Mouse (Mus musculus) forebrain, embryonic 11.5 days (tissue): ENCODE data around the gene Cbs. TPM values are rescaled to one million over a fixed set of nuclear protein-coding genes. Genes with fewer than 3 reads are reported as not detected.

ENCODE experiments used
- ATAC-seq: fragments of 200-750 bp; cut with Nextera tagmentation; replicated peaks from 2 replicates; pipeline ENCODE4 v1.8.0; 2017; ENCODE audit warnings: moderate TSS enrichment; ENCODE audit not compliant: low FRiP score
- DNase-seq: peaks from one replicate; pipeline ENCODE4 v3.0.0-alpha.2; 2017; ENCODE audit warnings: low spot score
- H3K27ac ChIP-seq: fragments of 300-500 bp; sonication (generic); 2 replicates; pipeline ENCODE4 v1.5.1; 2014; ENCODE audit warnings: low read depth, low read length
- H3K27me3 ChIP-seq: fragments of 300-500 bp; sonication (generic); 2 replicates; pipeline ENCODE4 v1.6.1; 2014; ENCODE audit warnings: mild to moderate bottlenecking, low read length, mixed read lengths; ENCODE audit not compliant: control insufficient read depth, insufficient read depth
- H3K36me3 ChIP-seq: fragments of 300-500 bp; sonication (generic); 2 replicates; pipeline ENCODE4 v1.6.1; 2014; ENCODE audit warnings: mild to moderate bottlenecking, low read length, moderate library complexity, mixed read lengths; ENCODE audit not compliant: control insufficient read depth, insufficient read depth
- H3K4me1 ChIP-seq: fragments of 300-500 bp; sonication (generic); replicated peaks from 2 replicates; pipeline ENCODE4 v1.6.1; 2014; ENCODE audit warnings: low read length, mixed read lengths; ENCODE audit not compliant: control insufficient read depth, insufficient read depth
- H3K4me2 ChIP-seq: fragments of 300-500 bp; sonication (generic); 2 replicates; pipeline ENCODE4 v1.6.1; 2014; ENCODE audit warnings: low read depth, mild to moderate bottlenecking, low read length, moderate library complexity, mixed read lengths; ENCODE audit not compliant: severe bottlenecking
- H3K4me3 ChIP-seq: fragments of 300-500 bp; sonication (generic); 2 replicates; pipeline ENCODE4 v1.5.1; 2014; ENCODE audit warnings: low read depth, low read length
- H3K9ac ChIP-seq: fragments of 300-500 bp; sonication (generic); 2 replicates; pipeline ENCODE4 v1.6.1; 2014; ENCODE audit warnings: low read length
- H3K9me3 ChIP-seq: fragments of 300-500 bp; sonication (generic); 2 replicates; pipeline ENCODE4 v1.6.1; 2016; ENCODE audit warnings: low read length, mixed read lengths; ENCODE audit not compliant: control insufficient read depth
- WGBS: fragments of 180-500 bp; shearing (Covaris S2); extraction: QIAGEN DNeasy Blood & Tissue Kit; methylation state at CpG from one replicate; pipeline ENCODE4 v1.1.7; 2014; 5-methylcytosine and 5-hydroxymethylcytosine counted together
- polyA plus RNA-seq: library from polyadenylated mRNA; unstranded; fragments of >200 nt; fragmentation: Nextera tagmentation; extraction: Ambion mirVana; gene quantifications from 2 replicates; pipeline ENCODE4 v1.2.1, GENCODE M21; 2014

The Cbs gene
- polyA plus RNA-seq, 1 experiment from 2014 or later, result 1.4 TPM

- H3K4me2 ChIP-seq, result no peak overlapping the region
- WGBS, result 68% methylated on average over 9 of the region's 9 CpGs
- no peaks in the 10 kb centered on the region for H3K36me3 ChIP-seq
- H3K9ac ChIP-seq, result no peak overlapping the region
- no peak overlapping the region for H3K27ac ChIP-seq
- H3K9me3 ChIP-seq, result no peaks in the 10 kb centered on the region
- DNase-seq (no peak), ATAC-seq (no peak)
- peaks cover 18% of the 10 kb centered on the region for H3K27me3 ChIP-seq
- no peak overlapping the region for H3K4me3 ChIP-seq
- peaks cover 10% of the 10 kb centered on the region for H3K4me1 ChIP-seq
These were observed 980 bp upstream of the Cbs start for GRCm38 (mm10) chr17:31637866-31638570.

DNA sequence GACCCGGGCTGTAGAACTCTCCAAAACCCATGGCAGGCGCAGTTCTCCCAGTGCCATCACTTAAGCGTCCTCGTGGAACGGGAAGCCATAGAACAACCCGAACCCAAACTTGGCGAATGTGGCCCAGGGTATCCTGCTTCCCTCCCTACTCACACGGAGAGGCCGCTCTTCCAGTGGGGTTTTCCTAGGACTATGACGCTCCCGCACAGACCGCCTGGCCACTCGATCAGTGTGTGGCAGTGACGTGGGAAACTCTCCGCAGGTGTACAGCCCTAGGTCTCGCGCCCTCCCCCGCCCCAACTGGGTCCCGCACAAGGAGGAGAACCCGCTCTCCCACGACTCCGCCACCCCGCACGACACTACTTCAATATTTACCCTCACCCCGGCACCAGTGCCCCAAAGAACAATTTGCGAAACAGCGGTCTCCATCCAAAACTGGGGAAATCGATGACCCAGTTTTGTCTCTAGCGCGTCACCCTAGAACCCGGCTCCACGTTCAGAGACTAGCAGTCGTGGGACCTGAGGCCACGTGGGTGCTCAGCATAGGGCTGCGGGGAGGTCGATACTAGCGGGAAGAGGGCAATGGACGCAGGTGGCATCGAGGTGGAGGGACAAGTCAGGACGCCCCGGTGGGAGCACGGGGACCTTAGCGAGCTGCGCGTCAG is 629 bp downstream of the Cbs start:
- Histone ChIP-seq H3K9ac (peak overlapping the region; percentile 5; the same call in 1 of the 2 replicates), H3K27me3 (peaks cover 18% of the 10 kb centered on the region), H3K4me1 (peaks cover 10% of the 10 kb centered on the region), H3K9me3 (no peaks in the 10 kb centered on the region), H3K36me3 (no peaks in the 10 kb centered on the region), H3K4me3 (peak overlapping the region; percentile 43), H3K27ac (no peak overlapping the region), H3K4me2 (peak overlapping the region; percentile 56)
- WGBS, result 6% methylated on average over 45 of the region's 45 CpGs
- ATAC-seq (peak; percentile 58), DNase-seq (peak; percentile 62)

GRCm38 (mm10) chr17:31635781-31636180 is 1.3 kb downstream of the Cbs start:
- H3K27me3 ChIP-seq, result peaks cover 18% of the 10 kb centered on the region
- ATAC-seq (no peak), DNase-seq (no peak)
- H3K27ac ChIP-seq, result no peak overlapping the region
- H3K9me3 ChIP-seq, result no peaks in the 10 kb centered on the region
- no peak overlapping the region for H3K9ac ChIP-seq
- peaks cover 10% of the 10 kb centered on the region for H3K4me1 ChIP-seq
- no peaks in the 10 kb centered on the region for H3K36me3 ChIP-seq
- no peak overlapping the region for H3K4me2 ChIP-seq
- H3K4me3 ChIP-seq, result no peak overlapping the region
- WGBS, result 62% methylated on average over 11 of the region's 11 CpGs

- no peaks in the 10 kb centered on the region for H3K9me3 ChIP-seq
- H3K27ac ChIP-seq, result no peak overlapping the region
- no peak overlapping the region for H3K9ac ChIP-seq
- peaks cover 18% of the 10 kb centered on the region for H3K27me3 ChIP-seq
- ATAC-seq, result no peak
- WGBS, result 71% methylated on average over 5 of the region's 5 CpGs
- H3K4me2 ChIP-seq, result no peak overlapping the region
- DNase-seq, result no peak
- no peaks in the 10 kb centered on the region for H3K36me3 ChIP-seq
- H3K4me1 ChIP-seq, result peaks cover 10% of the 10 kb centered on the region
- H3K4me3 ChIP-seq, result no peak overlapping the region
These were observed 2.1 kb downstream of the Cbs start for GRCm38 (mm10) chr17:31634896-31635295.

GRCm38 (mm10) chr17:31633007-31633406 is 4.0 kb downstream of the Cbs start:
- 88% methylated on average over 6 of the region's 6 CpGs for whole genome bisulfite sequencing
- DNase-seq (no peak), ATAC-seq (no peak)
- peaks cover 18% of the 10 kb centered on the region for H3K27me3 ChIP-seq
- H3K9ac ChIP-seq, result no peak overlapping the region
- H3K36me3 ChIP-seq, result no peaks in the 10 kb centered on the region
- H3K4me1 ChIP-seq, result peaks cover 10% of the 10 kb centered on the region
- no peak overlapping the region for H3K4me3 ChIP-seq
- no peak overlapping the region for H3K27ac ChIP-seq
- no peak overlapping the region for H3K4me2 ChIP-seq
- H3K9me3 ChIP-seq, result no peaks in the 10 kb centered on the region

- ATAC-seq, result no peak
- H3K9me3 ChIP-seq, result no peaks in the 10 kb centered on the region
- H3K4me1 ChIP-seq, result peaks cover 2% of the 10 kb centered on the region; the same call in 1 of the 2 replicates
- peaks cover 10% of the 10 kb centered on the region for H3K27me3 ChIP-seq
- 86% methylated on average over 10 of the region's 10 CpGs for WGBS
- no peaks in the 10 kb centered on the region for H3K36me3 ChIP-seq
- no peak overlapping the region for H3K27ac ChIP-seq
- no peak overlapping the region for H3K9ac ChIP-seq
- no peak for DNase-seq
- no peak overlapping the region for H3K4me3 ChIP-seq
- H3K4me2 ChIP-seq, result no peak overlapping the region
These were observed 5.8 kb downstream of the Cbs start for GRCm38 (mm10) chr17:31631081-31631800.

DNA sequence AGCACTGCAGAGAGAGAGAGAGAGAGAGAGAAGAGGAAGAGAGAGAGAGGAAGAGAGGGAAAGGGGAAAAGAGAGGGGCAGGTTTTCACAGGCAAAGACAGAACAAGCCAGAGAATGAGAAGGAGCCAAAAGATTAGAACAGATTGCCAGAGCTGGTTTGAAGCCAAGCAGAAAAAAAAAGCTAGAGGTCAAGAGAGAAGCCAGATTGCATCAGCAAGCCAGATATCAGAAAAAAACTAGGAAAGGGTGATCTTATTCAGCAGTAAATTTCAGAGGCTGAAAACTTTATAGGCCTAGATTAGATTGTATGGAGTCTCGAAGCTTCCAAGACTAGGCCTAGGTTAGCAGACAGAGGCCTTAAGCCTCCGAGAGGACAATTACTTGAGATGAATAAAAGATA is 9.1 kb downstream of the Cbs start:
- H3K27ac ChIP-seq, result no peak overlapping the region
- no peaks in the 10 kb centered on the region for H3K4me1 ChIP-seq
- H3K4me3 ChIP-seq, result no peak overlapping the region
- H3K9me3 ChIP-seq, result no peaks in the 10 kb centered on the region
- DNase-seq (no peak), ATAC-seq (no peak)
- H3K9ac ChIP-seq, result no peak overlapping the region
- no peaks in the 10 kb centered on the region for H3K36me3 ChIP-seq
- no peaks in the 10 kb centered on the region for H3K27me3 ChIP-seq
- WGBS, result 97% methylated on average over 2 of the region's 2 CpGs
- no peak overlapping the region for H3K4me2 ChIP-seq

- no peaks in the 10 kb centered on the region for H3K9me3 ChIP-seq
- ATAC-seq (no peak), DNase-seq (no peak)
- WGBS, result 88% methylated on average over 4 of the region's 4 CpGs
- H3K9ac ChIP-seq, result no peak overlapping the region
- no peaks in the 10 kb centered on the region for H3K4me1 ChIP-seq
- H3K27ac ChIP-seq, result no peak overlapping the region
- no peak overlapping the region for H3K4me3 ChIP-seq
- H3K4me2 ChIP-seq, result no peak overlapping the region
- H3K36me3 ChIP-seq, result no peaks in the 10 kb centered on the region
- H3K27me3 ChIP-seq, result no peaks in the 10 kb centered on the region
These were observed 13.9 kb downstream of the Cbs start for GRCm38 (mm10) chr17:31623101-31623500.
